Mouse (Mus musculus) layer of hippocampus, adult 9-11 months (tissue): ENCODE results near the gene Egln2.

ENCODE experiments used
- DNase-seq: peaks from one replicate; pipeline ENCODE4 v3.0.0; 2022

Gene Egln2

GRCm38 (mm10) chr7:27130521-27131370, 35.9 kb downstream of the Egln2 start:
- DNase-seq, result no peak

GRCm38 (mm10) chr7:27129811-27130210, 36.8 kb downstream of the Egln2 start:
- no peak for DNase-seq

GRCm38 (mm10) chr7:27128946-27129345, 37.7 kb downstream of the Egln2 start:
- no peak for DNase-seq

GRCm38 (mm10) chr7:27128162-27128561, 38.4 kb downstream of the Egln2 start:
- DNase-seq, result no peak

GRCm38 (mm10) chr7:27124969-27125368, 41.6 kb downstream of the Egln2 start:
- no peak for DNase-seq

GRCm38 (mm10) chr7:27124305-27124832, 42.2 kb downstream of the Egln2 start:
- no peak for DNase-seq

GRCm38 (mm10) chr7:27119676-27120075, 46.9 kb downstream of the Egln2 start, which contains the start of gene Cyp2f2:
TSS of gene Cyp2f2 (plus strand) at chr7:27119909.
- DNase-seq, result no peak

- no peak for DNase-seq
Observed at GRCm38 (mm10) chr7:27118033-27118511, 48.5 kb downstream of the Egln2 start.

- no peak for DNase-seq
Observed at GRCm38 (mm10) chr7:27111987-27112386, 54.6 kb downstream of the Egln2 start.

- no peak for DNase-seq
Observed at GRCm38 (mm10) chr7:27111038-27111437, 55.6 kb downstream of the Egln2 start.

GRCm38 (mm10) chr7:27110327-27110726, 56.3 kb downstream of the Egln2 start:
- no peak for DNase-seq
